Mouse (Mus musculus) myocyte (in vitro differentiated cells): ENCODE results near the gene Epb41l2. TPM values are rescaled to one million over a fixed set of nuclear protein-coding genes. Genes with fewer than 3 reads are reported as not detected.

Experiments used
- H3K27me3 ChIP-seq: one replicate; pipeline ENCODE4 v1.6.1; 2011; ENCODE audit not compliant: control insufficient read depth, insufficient read depth, insufficient read length
- H3K36me3 ChIP-seq: one replicate; pipeline ENCODE4 v1.6.1; 2011; ENCODE audit not compliant: control insufficient read depth, insufficient read depth
- H3K4me2 ChIP-seq: one replicate; pipeline ENCODE4 v1.6.1; 2011; ENCODE audit warnings: low read depth, control low read depth
- H3K4me3 ChIP-seq: one replicate; pipeline ENCODE4 v1.5.1; 2011; ENCODE audit warnings: mild to moderate bottlenecking, control low read depth, moderate library complexity
- H3K79me2 ChIP-seq: one replicate; pipeline ENCODE4 v1.6.1; 2011; ENCODE audit not compliant: control insufficient read depth, insufficient read depth
- H3ac ChIP-seq: one replicate; pipeline ENCODE4 v1.6.1; 2011; ENCODE audit not compliant: control insufficient read depth, insufficient read length
- CEBPB ChIP-seq: IDR thresholded peaks from 2 replicates; pipeline ENCODE4 v1.6.1; 2011; ENCODE audit warnings: mild to moderate bottlenecking, moderate library complexity; ENCODE audit not compliant: poor library complexity, insufficient read depth, severe bottlenecking
- E2F4 ChIP-seq: IDR thresholded peaks from one replicate; pipeline ENCODE4 v1.6.1; 2011; ENCODE audit warnings: mild to moderate bottlenecking, control low read depth, moderate library complexity; ENCODE audit not compliant: insufficient read depth
- MAX ChIP-seq: IDR thresholded peaks from one replicate; pipeline ENCODE4 v1.6.1; 2011; ENCODE audit warnings: low read depth, mild to moderate bottlenecking, control low read depth
- MYOD1 ChIP-seq, 3 experiments: IDR thresholded peaks; one replicate each; pipeline ENCODE4 v1.6.1; 2011; ENCODE audit warnings: control low read depth in 2 of 3, low read depth in 2 of 3, mild to moderate bottlenecking in 2 of 3, moderate library complexity in 1 of 3; ENCODE audit not compliant: insufficient read length in 2 of 3, control insufficient read depth in 1 of 3
- MYOG ChIP-seq, 3 experiments: IDR thresholded peaks; one replicate each; pipeline ENCODE4 v1.6.1; 2011; ENCODE audit warnings: control low read depth in 2 of 3, low read depth in 2 of 3, mild to moderate bottlenecking in 2 of 3; ENCODE audit not compliant: insufficient read length in 2 of 3, control insufficient read depth in 1 of 3, insufficient read depth in 1 of 3
- POLR2A ChIP-seq: IDR thresholded peaks from one replicate; pipeline ENCODE4 v1.6.1; 2011; ENCODE audit warnings: low read depth, mild to moderate bottlenecking, control low read depth, moderate library complexity; ENCODE audit not compliant: insufficient read length
- POLR2AphosphoS2 ChIP-seq: IDR thresholded peaks from one replicate; pipeline ENCODE4 v1.6.1; 2011; ENCODE audit warnings: low read depth, control low read depth; ENCODE audit not compliant: insufficient read length
- REST ChIP-seq: IDR thresholded peaks from one replicate; pipeline ENCODE4 v1.6.1; 2011; ENCODE audit warnings: mild to moderate bottlenecking, control low read depth, moderate library complexity; ENCODE audit not compliant: insufficient read depth, insufficient read length
- SRF ChIP-seq: IDR thresholded peaks from one replicate; pipeline ENCODE4 v1.6.1; 2011; ENCODE audit warnings: low read depth; ENCODE audit not compliant: control insufficient read depth, insufficient read length
- TCF12 ChIP-seq: IDR thresholded peaks from one replicate; pipeline ENCODE4 v1.6.1; 2011; ENCODE audit warnings: mild to moderate bottlenecking, control low read depth; ENCODE audit not compliant: poor library complexity, insufficient read depth, severe bottlenecking
- TCF3 ChIP-seq: IDR thresholded peaks from one replicate; pipeline ENCODE4 v1.6.1; 2011; ENCODE audit warnings: low read depth, control low read depth; ENCODE audit not compliant: insufficient read length
- USF1 ChIP-seq: IDR thresholded peaks from one replicate; pipeline ENCODE4 v1.6.1; 2011; ENCODE audit warnings: low read depth, mild to moderate bottlenecking, control low read depth, moderate library complexity
- polyA plus RNA-seq: library from polyadenylated mRNA; unstranded; fragments of >200 nt; fragmentation: generic; extraction: Trizol; gene quantifications from one replicate; pipeline ENCODE4 v1.2.1, GENCODE M21; 2012; ENCODE audit warnings: missing spikeins

The Epb41l2 gene
- polyA plus RNA-seq, 1 experiment = 22.3 TPM

- no peak overlapping the region for H3ac ChIP-seq
- H3K36me3 ChIP-seq = no peaks in the 10 kb centered on the region
- no peak overlapping the region for H3K4me2 ChIP-seq
- no peak overlapping the region for H3K4me3 ChIP-seq
- peaks cover 68% of the 10 kb centered on the region for H3K79me2 ChIP-seq
- no peak for TF ChIP-seq E2F4
- no peak for TF ChIP-seq REST
- no peak for TF ChIP-seq MAX
- no peak for TF ChIP-seq TCF12
- no peak for TF ChIP-seq POLR2AphosphoS2
- no peak for TF ChIP-seq SRF
- TF ChIP-seq TCF3 = no peak
- TF ChIP-seq CEBPB = no peak
- TF ChIP-seq MYOG (IDR thresholded peaks at IDR 0.05; ENCODE audit: control insufficient read depth in 1 of 3, insufficient read depth in 1 of 3, insufficient read length in 2 of 3, low read depth in 2 of 3) = no peak
- no peak for TF ChIP-seq MYOD1 (IDR thresholded peaks at IDR 0.05; ENCODE audit: control insufficient read depth in 1 of 3, insufficient read length in 2 of 3, low read depth in 2 of 3)
- no peak for TF ChIP-seq POLR2A
- no peak for TF ChIP-seq USF1
- no peaks in the 10 kb centered on the region for H3K27me3 ChIP-seq
These were observed 55.7 kb downstream of the Epb41l2 start for GRCm38 (mm10) chr10:25415188-25415717.

DNA sequence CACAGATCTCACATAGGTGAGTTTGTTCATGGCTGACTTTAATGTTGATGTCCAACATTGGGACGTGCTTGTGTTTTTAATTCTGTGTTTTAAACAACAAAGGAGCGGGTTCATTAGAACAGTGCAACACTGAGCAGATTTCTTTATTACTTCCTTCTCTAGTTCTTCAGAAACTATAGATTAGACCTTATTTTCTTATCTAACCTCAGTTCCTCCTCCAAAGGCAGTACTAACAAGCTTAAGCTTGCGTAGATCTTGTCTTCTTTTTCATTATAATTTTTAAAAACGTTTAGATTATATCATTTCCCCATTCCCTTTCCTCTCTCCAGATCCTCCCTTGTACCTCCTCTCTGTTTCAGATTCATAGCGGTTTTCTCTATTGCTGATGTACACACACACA lies 57.1 kb downstream of the Epb41l2 start:
- TF ChIP-seq REST = no peak
- TF ChIP-seq E2F4 = no peak
- TF ChIP-seq USF1 = no peak
- no peak for TF ChIP-seq TCF12
- no peak for TF ChIP-seq MYOG (IDR thresholded peaks at IDR 0.05; ENCODE audit: control insufficient read depth in 1 of 3, insufficient read depth in 1 of 3, insufficient read length in 2 of 3, low read depth in 2 of 3)
- TF ChIP-seq CEBPB = no peak
- TF ChIP-seq POLR2AphosphoS2 = no peak
- no peak for TF ChIP-seq POLR2A
- TF ChIP-seq MYOD1 (IDR thresholded peaks at IDR 0.05; ENCODE audit: control insufficient read depth in 1 of 3, insufficient read length in 2 of 3, low read depth in 2 of 3) = no peak
- no peak for TF ChIP-seq TCF3
- H3K79me2 ChIP-seq = peaks cover 53% of the 10 kb centered on the region
- no peaks in the 10 kb centered on the region for H3K36me3 ChIP-seq
- no peak overlapping the region for H3K4me2 ChIP-seq
- no peak overlapping the region for H3K4me3 ChIP-seq
- H3ac ChIP-seq = no peak overlapping the region
- no peaks in the 10 kb centered on the region for H3K27me3 ChIP-seq

DNA sequence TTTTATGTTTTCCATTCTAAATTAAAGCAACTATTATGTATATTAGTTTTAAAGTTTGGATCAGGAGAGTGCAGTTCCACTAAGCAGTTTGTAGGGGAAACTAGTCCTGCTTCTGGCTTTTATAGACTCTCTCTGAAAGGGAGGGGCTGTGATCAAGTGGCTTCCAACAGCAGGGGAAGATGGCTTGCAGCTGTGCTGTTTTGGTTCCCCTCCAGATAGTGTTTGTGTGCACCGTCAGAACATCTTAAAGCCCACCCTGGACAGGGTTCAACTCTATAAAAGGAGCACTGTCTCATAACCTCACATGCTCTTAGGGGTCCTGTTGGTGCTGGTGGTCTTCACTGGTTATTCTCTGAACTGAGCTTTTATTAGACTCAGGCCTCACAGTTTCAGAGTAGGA lies 66.5 kb downstream of the Epb41l2 start:
- H3ac ChIP-seq = no peak overlapping the region
- peak overlapping the region; percentile 59 for H3K4me2 ChIP-seq
- H3K4me3 ChIP-seq = no peak overlapping the region
- H3K27me3 ChIP-seq = no peaks in the 10 kb centered on the region
- H3K79me2 ChIP-seq = peaks cover 37% of the 10 kb centered on the region
- TF ChIP-seq MAX (no peak), REST (no peak), SRF (no peak), MYOD1 (IDR thresholded peaks at IDR 0.05; ENCODE audit: control insufficient read depth in 1 of 3, insufficient read length in 2 of 3, low read depth in 2 of 3) (peak in 2 of 3 experiments; percentile 47 to 67), MYOG (IDR thresholded peaks at IDR 0.05; ENCODE audit: control insufficient read depth in 1 of 3, insufficient read depth in 1 of 3, insufficient read length in 2 of 3, low read depth in 2 of 3) (peak in 1 of 3 experiments; percentile 38), TCF12 (no peak), E2F4 (no peak)
- no peaks in the 10 kb centered on the region for H3K36me3 ChIP-seq

GRCm38 (mm10) chr10:25426814-25427213 lies 67.2 kb downstream of the Epb41l2 start:
- Histone ChIP-seq H3K79me2 (peaks cover 44% of the 10 kb centered on the region), H3ac (no peak overlapping the region), H3K4me2 (peak overlapping the region; percentile 59), H3K4me3 (no peak overlapping the region), H3K36me3 (no peaks in the 10 kb centered on the region), H3K27me3 (no peaks in the 10 kb centered on the region)
- TF ChIP-seq POLR2A (no peak), E2F4 (no peak), MAX (no peak), USF1 (no peak), TCF12 (no peak), SRF (no peak), REST (no peak), POLR2AphosphoS2 (no peak)

- no peaks in the 10 kb centered on the region for H3K27me3 ChIP-seq
- no peaks in the 10 kb centered on the region for H3K36me3 ChIP-seq
- TF ChIP-seq USF1 (no peak), REST (no peak), MAX (no peak), POLR2AphosphoS2 (no peak), TCF12 (no peak), TCF3 (no peak), MYOG (IDR thresholded peaks at IDR 0.05; ENCODE audit: control insufficient read depth in 1 of 3, insufficient read depth in 1 of 3, insufficient read length in 2 of 3, low read depth in 2 of 3) (no peak), SRF (no peak)
- H3K4me2 ChIP-seq = no peak overlapping the region
- no peak overlapping the region for H3ac ChIP-seq
- H3K79me2 ChIP-seq = peaks cover 52% of the 10 kb centered on the region
- no peak overlapping the region for H3K4me3 ChIP-seq
These were observed 67.9 kb downstream of the Epb41l2 start for GRCm38 (mm10) chr10:25427523-25427922.
